ENCODE assay signal across 14 mouse cellular contexts in genomic region chr17:43327810-43328209, GRCm38 (mm10). TPM values are rescaled to one million over a fixed set of nuclear protein-coding genes. Genes with fewer than 3 reads are reported as not detected.
DNase-seq lines count a peak whose midpoint lies in the region; ATAC-seq and TF ChIP-seq lines count a peak whose summit lies in the region.
"Had no signal": no experiment of that assay in that cellular context is flagged by ENCODE, and none has a peak within 500 bp of the region (broad histone marks: within the 10 kb centered on the region; RNA-seq: fewer than 3 reads in every experiment).

No protein-coding gene starts in this region.

- 55% methylated on average over 5 of the region's 6 CpGs for WGBS in heart, embryonic 14.5 days
- 53% methylated on average over 6 of the region's 6 CpGs for WGBS in heart, adult 2 months
- 78% methylated on average over 6 of the region's 6 CpGs for WGBS in neural tube, embryonic 15.5 days

- no peak for TF ChIP-seq EP300 in heart, adult 2 months (IDR thresholded peaks at IDR 0.05; ENCODE audit: insufficient read depth, low read depth, low read length)

- no peak for TF ChIP-seq CTCF in heart, adult 2 months (IDR thresholded peaks at IDR 0.05)

- H3K4me3 ChIP-seq in heart, embryonic 14.5 days (ENCODE audit: control insufficient read depth in 1 of 2, insufficient read depth in 1 of 2, low read depth in 1 of 2, low read length in 2 of 2), result no peak overlapping the region
- no peak overlapping the region for H3K4me3 ChIP-seq in heart, adult 2 months
- no peak overlapping the region for H3K4me3 ChIP-seq in neural tube, embryonic 15.5 days (replicated peaks)

- no peak overlapping the region for H3K9ac ChIP-seq in heart, embryonic 14.5 days (ENCODE audit: low read length)
- no peak overlapping the region for H3K9ac ChIP-seq in heart, adult 2 months (ENCODE audit: low read depth, low read length)
- no peak overlapping the region for H3K9ac ChIP-seq in neural tube, embryonic 15.5 days (replicated peaks)

- H3K9me3 ChIP-seq in heart, embryonic 14.5 days (ENCODE audit: control insufficient read depth, low read length), result 0 out of 2 replicates have a peak, but pooled peaks cover 3% of the 10 kb centered on the region
- no peaks in the 10 kb centered on the region for H3K9me3 ChIP-seq in neural tube, embryonic 15.5 days (replicated peaks)

- TF ChIP-seq POLR2A in heart, adult 2 months (IDR thresholded peaks at IDR 0.05; ENCODE audit: insufficient read depth, low read depth, low read length), result no peak

- no peak for ATAC-seq in heart, embryonic 14.5 days (ENCODE audit: insufficient number of reproducible peaks, insufficient read depth, low FRiP score, low read depth)
- ATAC-seq in erythroid progenitor cell, adult 5-6 weeks (replicated peaks; ENCODE audit: low FRiP score, poor library complexity, severe bottlenecking), result peak; percentile 66
- ATAC-seq in neural tube, embryonic 15.5 days (ENCODE audit: low FRiP score), result no peak

- H3K79me2 ChIP-seq in heart, adult 2 months (replicated peaks; ENCODE audit: control insufficient read depth, insufficient read depth, low read length), result no peaks in the 10 kb centered on the region

- H3K27me3 ChIP-seq in heart, embryonic 14.5 days (ENCODE audit: control insufficient read depth, insufficient read depth, low read length), result no peaks in the 10 kb centered on the region
- H3K27me3 ChIP-seq in heart, adult 2 months (ENCODE audit: control insufficient read depth, insufficient read depth, low read length), result no peaks in the 10 kb centered on the region
- no peaks in the 10 kb centered on the region for H3K27me3 ChIP-seq in neural tube, embryonic 15.5 days (replicated peaks)
- H3K27me3 ChIP-seq: CH12.LX had no signal

- H3K4me1 ChIP-seq in heart, embryonic 14.5 days (ENCODE audit: control insufficient read depth in 2 of 2, insufficient read depth in 2 of 2, low read length in 2 of 2), result peaks cover 10 to 28% of the 10 kb centered on the region in 2 experiments
- H3K4me1 ChIP-seq in heart, adult 2 months (ENCODE audit: control insufficient read depth, insufficient read depth, low read length), result peaks cover 9% of the 10 kb centered on the region
- peaks cover 16% of the 10 kb centered on the region for H3K4me1 ChIP-seq in neural tube, embryonic 15.5 days

- no peaks in the 10 kb centered on the region for H3K36me3 ChIP-seq in heart, embryonic 14.5 days (ENCODE audit: control insufficient read depth, insufficient read depth, low read length)
- H3K36me3 ChIP-seq in heart, adult 2 months (ENCODE audit: control insufficient read depth, insufficient read depth, low read length), result no peaks in the 10 kb centered on the region
- H3K36me3 ChIP-seq in neural tube, embryonic 15.5 days, result no peaks in the 10 kb centered on the region

- no peak for DNase-seq in heart, adult 2 months
- peak; percentile 36 for DNase-seq in c-Kit-negative CD71-positive TER-119-positive erythroid progenitor cells, embryonic 14.5 days (ENCODE audit: low read depth, low spot score)
- DNase-seq in lung, postnatal 14 days, result peak; percentile 7
- DNase-seq in cerebellum, postnatal 14 days, result no peak
- DNase-seq in layer of hippocampus, postnatal 10 days (ENCODE audit: low spot score in 2 of 2), result no peak
- DNase-seq: kidney, adult 2 months; layer of hippocampus, postnatal 36 days; right cerebral cortex, postnatal 25 days; thymus, postnatal 14 days had no signal

- H3K4me2 ChIP-seq in heart, embryonic 14.5 days (ENCODE audit: low read length), result peak overlapping the region; percentile 68; the same call in 1 of the 2 replicates
- no peak overlapping the region for H3K4me2 ChIP-seq in neural tube, embryonic 15.5 days

- intact Hi-C loops in heart, adult 2 months (cut with DNase I), result loop anchor here (2.0 to 5.0 kb wide), 3 partner anchors 33 to 94 kb away; partner anchors contain the start of gene Adgrf5

- H3K27ac ChIP-seq in heart, embryonic 14.5 days (replicated peaks in 1 of 2; ENCODE audit: control insufficient read depth in 1 of 2, insufficient read depth in 1 of 2, low read depth in 2 of 2, low read length in 2 of 2), result peak overlapping the region; percentile 67 to 76
- H3K27ac ChIP-seq in heart, adult 2 months, result no peak overlapping the region
- no peak overlapping the region for H3K27ac ChIP-seq in neural tube, embryonic 15.5 days (replicated peaks)

RNA-seq across cellular contexts. Expression of gene Adgrf5, which starts 32.4 kb away (rescaled TPM):
- polyA plus RNA-seq in heart, embryonic 14.5 days (2014; fragmentation: Nextera tagmentation; extraction: Ambion mirVana), result 20.9 and 26.0 TPM in 2 replicates
- 100 to 1,000 TPM; 184 to 231 TPM for total RNA-seq in heart, adult 2 months (2021)
- 57.7 and 116 TPM in 2 replicates for polyA plus RNA-seq in heart, adult 2 months (2012; rRNA removed)
- not detected in 2 replicates for total RNA-seq in erythroid progenitor cell, adult 5-6 weeks (2015; ENCODE audit: low replicate concordance)
- 0.39 and 1.4 TPM in 2 replicates for total RNA-seq in erythroid progenitor cell, adult 5-6 weeks (2017; ENCODE audit: low replicate concordance)
- polyA plus RNA-seq in neural tube, embryonic 15.5 days (2015; fragmentation: Nextera tagmentation; extraction: Ambion mirVana), result 7.3 and 9.4 TPM in 2 replicates
- total RNA-seq in layer of hippocampus, postnatal 10 days (2021), result 10 to 100 TPM; 26.3 to 27.4 TPM
- total RNA-seq: CH12.LX had no signal

RNA-seq across cellular contexts. Expression of gene Adgrf1, which starts 57.7 kb away (rescaled TPM):
- polyA plus RNA-seq in heart, embryonic 14.5 days (2014; fragmentation: Nextera tagmentation; extraction: Ambion mirVana), result not detected in 2 replicates
- not detected for total RNA-seq in heart, adult 2 months (2021)
- 0.02 and 0.12 TPM in 2 replicates for polyA plus RNA-seq in heart, adult 2 months (2012; rRNA removed)
- total RNA-seq in erythroid progenitor cell, adult 5-6 weeks (2015; ENCODE audit: low replicate concordance), result not detected in 2 replicates
- not detected in 2 replicates for total RNA-seq in erythroid progenitor cell, adult 5-6 weeks (2017; ENCODE audit: low replicate concordance)
- polyA plus RNA-seq in neural tube, embryonic 15.5 days (2015; fragmentation: Nextera tagmentation; extraction: Ambion mirVana), result not detected in 2 replicates
- total RNA-seq in layer of hippocampus, postnatal 10 days (2021), result under 1 TPM in 1 of 2 experiments, not detected in 1; 0.09 TPM
- total RNA-seq: CH12.LX; layer of hippocampus, postnatal 36 days had no signal
- polyA plus RNA-seq: neural tube, embryonic 11.5 days had no signal

Comparison
In these comparisons a context has a peak if more than half of its experiments do, and no peak if none do; other contexts are left out.
1. H3K27ac ChIP-seq: peak in heart, embryonic 14.5 days (2 of 2); none in heart, adult 2 months (single experiment) and neural tube, embryonic 15.5 days (single experiment).
2. DNase-seq: peak in c-Kit-negative CD71-positive TER-119-positive erythroid progenitor cells, embryonic 14.5 days (single experiment) and lung, postnatal 14 days (single experiment); none in heart, adult 2 months (0 of 2), cerebellum, postnatal 14 days (0 of 2) and layer of hippocampus, postnatal 10 days (0 of 2).
3. RNA of gene Adgrf5, which starts 32.4 kb away (total RNA-seq): 184 to 231 TPM in heart, adult 2 months and 26.3 to 27.4 TPM in layer of hippocampus, postnatal 10 days; 0.39 to 1.4 TPM in erythroid progenitor cell, adult 5-6 weeks; every median in the first group is over 10 times any median in the second.